Mouse (Mus musculus): ENCODE measurements around the gene Epb41l2. TPM values are rescaled to one million over a fixed set of nuclear protein-coding genes. Genes with fewer than 3 reads are reported as not detected.

The Epb41l2 gene
- total and polyA plus RNA-seq, 2 experiments from 2014 or later = 21.6 to 50.1 TPM

DNA sequence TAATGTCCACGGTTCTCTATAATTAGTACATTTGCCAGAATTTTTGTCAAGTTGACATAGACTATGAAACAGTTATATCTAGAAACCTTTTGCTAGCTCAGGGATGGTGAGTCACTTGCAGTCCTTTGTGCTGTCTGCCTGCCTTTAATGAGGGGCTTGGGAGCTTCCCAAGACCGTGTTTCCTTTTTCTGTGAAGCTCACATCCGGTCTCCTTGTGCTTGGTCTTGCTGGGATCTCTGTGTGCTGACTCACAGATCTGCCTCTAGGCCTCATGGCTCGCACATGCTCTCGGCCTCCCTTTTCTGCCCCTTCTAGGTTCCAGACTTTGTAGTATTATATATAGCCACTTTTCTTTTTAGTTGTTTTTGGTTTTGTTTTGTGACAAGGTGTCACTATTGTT is 160.8 kb downstream of the Epb41l2 start:
- Histone ChIP-seq H3K9ac (replicated peaks; ENCODE audit: low read depth, low read length) (no peak overlapping the region), H3K9me3 (replicated peaks; ENCODE audit: control insufficient read depth, low read length) (no peaks in the 10 kb centered on the region), H3K4me1 (ENCODE audit: control insufficient read depth, insufficient read depth) (no peaks in the 10 kb centered on the region), H3K36me3 (replicated peaks; ENCODE audit: control insufficient read depth, insufficient read depth, low read length) (peaks cover 39% of the 10 kb centered on the region), H3K27me3 (ENCODE audit: control insufficient read depth, insufficient read depth, low read length) (no peaks in the 10 kb centered on the region), H3K4me3 (ENCODE audit: low read depth, low read length) (no peak overlapping the region), H3K27ac (ENCODE audit: low read depth) (peak overlapping the region; percentile 30; the same call in 1 of the 2 replicates), H3K4me2 (ENCODE audit: low read depth, low read length) (no peak overlapping the region)
- ATAC-seq (ENCODE audit: insufficient read depth, low read depth) = peak; percentile 76
- peak; percentile 58 for DNase-seq (ENCODE audit: low spot score)
- 54% methylated on average over 5 of the region's 5 CpGs for WGBS
- TF ChIP-seq CTCF (IDR thresholded peaks at IDR 0.05; ENCODE audit: low read depth) (no peak), EP300 (IDR thresholded peaks at IDR 0.05; ENCODE audit: low read depth) (no peak)

DNA sequence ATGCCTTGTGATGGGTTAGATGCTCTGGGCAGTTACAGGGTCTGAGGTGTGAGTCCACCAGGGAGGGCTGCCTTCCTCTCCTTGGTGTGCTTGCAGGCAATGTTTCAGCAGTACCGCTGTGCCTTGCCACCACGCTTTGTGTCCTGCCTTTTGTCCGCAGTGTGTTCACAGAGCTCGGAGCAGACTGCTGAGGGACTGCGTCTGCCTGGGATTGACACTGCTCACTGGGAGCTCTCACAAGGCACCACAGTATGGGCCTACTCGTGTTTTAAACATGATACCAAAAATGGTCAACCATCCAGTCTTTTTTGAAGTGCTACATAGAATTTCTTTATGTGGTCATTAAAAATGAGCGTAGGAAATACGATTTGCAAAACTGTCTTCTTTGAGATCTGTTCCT is 164.1 kb downstream of the Epb41l2 start:
- H3K4me2 ChIP-seq (ENCODE audit: low read depth, low read length) = no peak overlapping the region
- H3K9ac ChIP-seq (replicated peaks; ENCODE audit: low read depth, low read length) = no peak overlapping the region
- no peaks in the 10 kb centered on the region for H3K9me3 ChIP-seq (replicated peaks; ENCODE audit: control insufficient read depth, low read length)
- peaks cover 27% of the 10 kb centered on the region for H3K36me3 ChIP-seq (replicated peaks; ENCODE audit: control insufficient read depth, insufficient read depth, low read length)
- no peak for DNase-seq (ENCODE audit: low spot score)
- WGBS = 92% methylated on average over 8 of the region's 8 CpGs
- H3K4me1 ChIP-seq (ENCODE audit: control insufficient read depth, insufficient read depth) = no peaks in the 10 kb centered on the region
- TF ChIP-seq CTCF (IDR thresholded peaks at IDR 0.05; ENCODE audit: low read depth) (no peak), EP300 (IDR thresholded peaks at IDR 0.05; ENCODE audit: low read depth) (no peak)
- H3K4me3 ChIP-seq (ENCODE audit: low read depth, low read length) = no peak overlapping the region
- H3K27me3 ChIP-seq (ENCODE audit: control insufficient read depth, insufficient read depth, low read length) = no peaks in the 10 kb centered on the region
- no peak overlapping the region for H3K27ac ChIP-seq (ENCODE audit: low read depth)
- ATAC-seq (ENCODE audit: insufficient read depth, low read depth) = no peak

DNA sequence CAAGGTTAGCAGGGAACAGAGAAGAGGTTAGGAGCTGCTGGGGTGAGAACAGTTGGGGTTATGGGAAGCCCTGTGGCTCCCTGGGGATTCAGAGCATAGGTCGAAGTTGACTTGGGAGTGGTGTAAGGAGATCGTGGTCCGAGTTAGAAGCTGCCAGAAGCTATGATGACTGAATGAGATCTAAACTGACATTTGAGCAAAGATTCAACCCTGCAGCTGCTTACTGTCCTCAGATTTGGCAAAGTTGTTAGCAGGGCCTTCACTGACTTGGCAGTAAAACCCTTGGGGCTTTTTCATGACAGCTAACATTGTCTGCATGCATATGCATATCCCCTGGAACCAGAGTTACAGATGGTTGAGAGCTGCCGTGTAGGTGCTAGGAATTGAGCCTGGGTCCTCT is 166.6 kb downstream of the Epb41l2 start:
- H3K27ac ChIP-seq (ENCODE audit: low read depth) = no peak overlapping the region
- H3K4me1 ChIP-seq (ENCODE audit: control insufficient read depth, insufficient read depth) = no peaks in the 10 kb centered on the region
- ATAC-seq (ENCODE audit: insufficient read depth, low read depth) (no peak), DNase-seq (ENCODE audit: low spot score) (no peak)
- no peaks in the 10 kb centered on the region for H3K9me3 ChIP-seq (replicated peaks; ENCODE audit: control insufficient read depth, low read length)
- peaks cover 27% of the 10 kb centered on the region for H3K36me3 ChIP-seq (replicated peaks; ENCODE audit: control insufficient read depth, insufficient read depth, low read length)
- WGBS = 73% methylated on average over 4 of the region's 4 CpGs
- TF ChIP-seq CTCF (IDR thresholded peaks at IDR 0.05; ENCODE audit: low read depth) (no peak), EP300 (IDR thresholded peaks at IDR 0.05; ENCODE audit: low read depth) (no peak)
- no peaks in the 10 kb centered on the region for H3K27me3 ChIP-seq (ENCODE audit: control insufficient read depth, insufficient read depth, low read length)
- H3K4me2 ChIP-seq (ENCODE audit: low read depth, low read length) = no peak overlapping the region
- H3K9ac ChIP-seq (replicated peaks; ENCODE audit: low read depth, low read length) = no peak overlapping the region
- H3K4me3 ChIP-seq (ENCODE audit: low read depth, low read length) = no peak overlapping the region

DNA sequence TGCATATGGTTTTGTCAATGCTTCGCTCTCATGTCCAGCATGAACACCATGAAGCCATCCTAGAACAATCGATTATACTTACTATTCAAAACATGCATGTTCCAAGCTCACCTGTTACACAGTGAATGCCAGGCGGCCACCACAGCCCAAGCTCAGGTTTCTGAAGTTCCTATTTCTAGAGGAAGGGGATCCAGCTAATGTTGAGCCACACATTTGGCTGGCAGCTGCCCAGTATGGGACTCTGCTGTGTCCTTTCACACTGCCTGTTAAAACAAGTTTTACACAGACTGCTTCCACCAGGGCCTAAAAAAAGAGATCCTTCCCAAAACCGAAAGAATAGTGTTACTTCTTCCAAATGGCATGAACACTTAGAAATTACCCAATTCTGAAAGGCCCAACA is 167.0 kb downstream of the Epb41l2 start:
- H3K27me3 ChIP-seq (ENCODE audit: control insufficient read depth, insufficient read depth, low read length) = no peaks in the 10 kb centered on the region
- H3K27ac ChIP-seq (ENCODE audit: low read depth) = no peak overlapping the region
- H3K36me3 ChIP-seq (replicated peaks; ENCODE audit: control insufficient read depth, insufficient read depth, low read length) = peaks cover 25% of the 10 kb centered on the region
- ATAC-seq (ENCODE audit: insufficient read depth, low read depth) (no peak), DNase-seq (ENCODE audit: low spot score) (no peak)
- TF ChIP-seq CTCF (IDR thresholded peaks at IDR 0.05; ENCODE audit: low read depth) (no peak), EP300 (IDR thresholded peaks at IDR 0.05; ENCODE audit: low read depth) (no peak)
- no peaks in the 10 kb centered on the region for H3K9me3 ChIP-seq (replicated peaks; ENCODE audit: control insufficient read depth, low read length)
- no peak overlapping the region for H3K9ac ChIP-seq (replicated peaks; ENCODE audit: low read depth, low read length)
- H3K4me3 ChIP-seq (ENCODE audit: low read depth, low read length) = no peak overlapping the region
- H3K4me1 ChIP-seq (ENCODE audit: control insufficient read depth, insufficient read depth) = no peaks in the 10 kb centered on the region
- H3K4me2 ChIP-seq (ENCODE audit: low read depth, low read length) = no peak overlapping the region
- WGBS = 91% methylated on average over 4 of the region's 4 CpGs

DNA sequence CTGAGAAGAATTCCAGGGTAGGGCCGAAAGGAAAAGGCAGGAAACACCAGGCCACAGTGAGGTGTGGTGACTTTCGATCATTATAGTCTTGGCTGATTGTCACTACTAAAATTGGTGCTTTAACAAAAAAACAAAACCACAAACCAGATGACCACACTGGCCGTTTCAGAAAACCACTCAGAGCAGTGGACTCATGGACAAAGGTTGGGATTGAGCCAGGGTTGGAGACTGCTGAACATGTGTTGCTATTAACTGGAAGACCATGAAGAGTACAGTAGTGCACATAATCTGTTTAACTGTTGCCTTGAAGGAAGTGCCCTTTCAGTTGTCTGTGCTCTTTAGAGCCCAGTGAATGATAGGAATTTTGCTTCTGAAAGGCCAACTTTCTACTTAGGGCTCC is 167.5 kb downstream of the Epb41l2 start:
- no peaks in the 10 kb centered on the region for H3K4me1 ChIP-seq (ENCODE audit: control insufficient read depth, insufficient read depth)
- peaks cover 22% of the 10 kb centered on the region for H3K36me3 ChIP-seq (replicated peaks; ENCODE audit: control insufficient read depth, insufficient read depth, low read length)
- WGBS = 59% methylated on average over 3 of the region's 3 CpGs
- no peaks in the 10 kb centered on the region for H3K9me3 ChIP-seq (replicated peaks; ENCODE audit: control insufficient read depth, low read length)
- H3K4me2 ChIP-seq (ENCODE audit: low read depth, low read length) = no peak overlapping the region
- no peak for ATAC-seq (ENCODE audit: insufficient read depth, low read depth)
- no peak overlapping the region for H3K4me3 ChIP-seq (ENCODE audit: low read depth, low read length)
- no peaks in the 10 kb centered on the region for H3K27me3 ChIP-seq (ENCODE audit: control insufficient read depth, insufficient read depth, low read length)
- no peak for DNase-seq (ENCODE audit: low spot score)
- H3K27ac ChIP-seq (ENCODE audit: low read depth) = no peak overlapping the region
- no peak overlapping the region for H3K9ac ChIP-seq (replicated peaks; ENCODE audit: low read depth, low read length)
- TF ChIP-seq EP300 (IDR thresholded peaks at IDR 0.05; ENCODE audit: low read depth) = no peak
- TF ChIP-seq CTCF (IDR thresholded peaks at IDR 0.05; ENCODE audit: low read depth) = no peak

DNA sequence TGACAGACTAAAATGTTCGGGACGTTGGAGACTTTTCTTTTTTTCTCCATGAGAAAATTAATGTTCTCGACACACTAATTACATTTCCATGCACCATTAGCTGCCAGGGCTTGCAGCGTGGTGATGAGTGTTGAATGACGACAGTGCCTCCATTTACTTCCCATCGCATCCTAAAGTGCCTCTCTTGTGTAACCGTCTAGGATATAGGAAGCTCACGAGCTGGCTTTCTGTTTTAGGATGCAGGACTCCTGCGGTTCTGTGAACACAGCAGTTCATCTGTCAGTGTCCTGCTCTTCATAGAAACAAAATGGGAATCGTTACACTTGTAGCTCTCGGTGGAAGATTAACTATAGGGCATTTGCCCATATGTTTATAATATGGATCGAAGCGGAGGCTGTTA is 171.7 kb downstream of the Epb41l2 start:
- TF ChIP-seq EP300 (IDR thresholded peaks at IDR 0.05; ENCODE audit: low read depth) (no peak), CTCF (IDR thresholded peaks at IDR 0.05; ENCODE audit: low read depth) (no peak)
- no peak overlapping the region for H3K9ac ChIP-seq (replicated peaks; ENCODE audit: low read depth, low read length)
- no peaks in the 10 kb centered on the region for H3K9me3 ChIP-seq (replicated peaks; ENCODE audit: control insufficient read depth, low read length)
- WGBS = 71% methylated on average over 13 of the region's 13 CpGs
- H3K4me2 ChIP-seq (ENCODE audit: low read depth, low read length) = no peak overlapping the region
- peaks cover 12% of the 10 kb centered on the region; the same call in 1 of the 2 replicates for H3K4me1 ChIP-seq (ENCODE audit: control insufficient read depth, insufficient read depth)
- H3K36me3 ChIP-seq (replicated peaks; ENCODE audit: control insufficient read depth, insufficient read depth, low read length) = no peaks in the 10 kb centered on the region
- no peak overlapping the region for H3K27ac ChIP-seq (ENCODE audit: low read depth)
- H3K27me3 ChIP-seq (ENCODE audit: control insufficient read depth, insufficient read depth, low read length) = no peaks in the 10 kb centered on the region
- no peak for ATAC-seq (ENCODE audit: insufficient read depth, low read depth)
- DNase-seq (ENCODE audit: low spot score) = no peak
- no peak overlapping the region for H3K4me3 ChIP-seq (ENCODE audit: low read depth, low read length)
